Comparison of ENCODE assay signal across 8 mouse cellular contexts in the genomic region with DNA sequence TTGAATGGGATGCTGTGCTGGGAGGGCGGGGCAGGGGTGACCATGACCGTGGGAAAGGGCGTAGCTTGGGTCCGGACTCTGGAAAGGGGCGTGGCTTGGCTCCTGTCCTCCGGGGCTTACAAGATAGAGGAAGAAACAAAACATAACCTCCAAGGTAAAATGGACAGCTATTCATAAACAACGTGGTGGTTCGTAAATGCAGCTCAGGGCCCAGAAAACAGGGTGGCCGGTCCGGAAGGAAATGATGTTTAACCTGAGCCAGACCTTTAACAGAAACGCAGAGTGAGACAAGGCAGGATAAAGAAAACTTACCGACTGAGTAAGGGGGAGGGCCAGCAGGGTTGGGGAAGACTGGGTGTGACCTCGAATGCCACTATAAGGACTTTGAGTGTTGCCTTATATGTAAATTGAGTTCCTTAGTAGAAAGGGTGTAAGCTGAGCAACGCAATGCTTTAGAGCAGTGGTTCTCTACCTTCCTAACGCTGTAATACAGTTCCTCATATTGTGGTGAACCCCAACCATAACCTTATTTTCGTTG. TPM values are rescaled to one million over a fixed set of nuclear protein-coding genes. Genes with fewer than 3 reads are reported as not detected.
A peak's percentile ranks its signal among the peaks of the same experiment; 100 is the strongest.
DNase-seq lines count a peak whose midpoint lies in the region; ATAC-seq and TF ChIP-seq lines count a peak whose summit lies in the region.

No protein-coding gene starts in this region.

- H3K27ac ChIP-seq in heart, embryonic 14.5 days (replicated peaks in 1 of 2; ENCODE audit: control insufficient read depth in 1 of 2, insufficient read depth in 1 of 2, low read depth in 2 of 2, low read length in 2 of 2): no peak overlapping the region
- H3K27ac ChIP-seq in layer of hippocampus, adult 2 months: no peak overlapping the region

- TF ChIP-seq CTCF in layer of hippocampus, adult 2 months (conservative IDR thresholded peaks at IDR 0.05): no peak

- no peaks in the 10 kb centered on the region for H3K36me3 ChIP-seq in heart, embryonic 14.5 days (ENCODE audit: control insufficient read depth, insufficient read depth, low read length)
- no peaks in the 10 kb centered on the region for H3K36me3 ChIP-seq in megakaryocyte, embryonic 14.5 days (replicated peaks; ENCODE audit: low read length)

- H3K4me1 ChIP-seq in heart, embryonic 14.5 days (ENCODE audit: control insufficient read depth in 2 of 2, insufficient read depth in 2 of 2, low read length in 2 of 2): peaks cover 7 to 11% of the 10 kb centered on the region in 2 experiments; a peak in 3 of 4 replicates
- peaks cover 18% of the 10 kb centered on the region for H3K4me1 ChIP-seq in megakaryocyte, embryonic 14.5 days

- H3K4me3 ChIP-seq in heart, embryonic 14.5 days (ENCODE audit: control insufficient read depth in 1 of 2, insufficient read depth in 1 of 2, low read depth in 1 of 2, low read length in 2 of 2): peak overlapping the region; percentile 2 to 16; a peak in 1 of 4 replicates
- H3K4me3 ChIP-seq in megakaryocyte, embryonic 14.5 days (replicated peaks): peak overlapping the region; percentile 87
- H3K4me3 ChIP-seq in layer of hippocampus, adult 2 months: no peak overlapping the region

- 27% methylated on average over 16 of the region's 16 CpGs for WGBS in heart, embryonic 14.5 days

- peak overlapping the region; percentile 32 for H3K4me2 ChIP-seq in heart, embryonic 14.5 days (ENCODE audit: low read length)

- peak; percentile 43; the same call in 1 of the 2 replicates for ATAC-seq in heart, embryonic 14.5 days (ENCODE audit: insufficient number of reproducible peaks, insufficient read depth, low FRiP score, low read depth)

- no peaks in the 10 kb centered on the region for H3K9me3 ChIP-seq in heart, embryonic 14.5 days (ENCODE audit: control insufficient read depth, low read length)
- no peaks in the 10 kb centered on the region for H3K9me3 ChIP-seq in megakaryocyte, embryonic 14.5 days

- H3K27me3 ChIP-seq in heart, embryonic 14.5 days (ENCODE audit: control insufficient read depth, insufficient read depth, low read length): no peaks in the 10 kb centered on the region
- H3K27me3 ChIP-seq in megakaryocyte, embryonic 14.5 days (replicated peaks): peaks cover 44% of the 10 kb centered on the region

- no peak overlapping the region for H3K9ac ChIP-seq in heart, embryonic 14.5 days (ENCODE audit: low read length)

- DNase-seq in urinary bladder, postnatal 14 days (ENCODE audit: low spot score): peak; percentile 58
- no peak for DNase-seq in urinary bladder, adult 2 months (ENCODE audit: low spot score)
- DNase-seq in kidney, postnatal 4 days: peak; percentile 72 to 79
- DNase-seq in right cerebral cortex, postnatal 25 days: no peak
- DNase-seq in layer of hippocampus, adult 2 months (ENCODE audit: low spot score in 2 of 2): no peak
- DNase-seq in right cerebral cortex, postnatal 4 days: no peak

RNA-seq across cellular contexts. Expression of a gene that starts 26.9 kb away (rescaled TPM):
- 0.47 and 0.71 TPM in 2 replicates for polyA plus RNA-seq in urinary bladder, adult 2 months (2012; rRNA removed)
- polyA plus RNA-seq in heart, embryonic 14.5 days (2014; fragmentation: Nextera tagmentation; extraction: Ambion mirVana): 2.1 and 2.4 TPM in 2 replicates
- polyA plus RNA-seq in megakaryocyte, embryonic 14.5 days (2012; ENCODE audit: insufficient read depth, low replicate concordance): 136 and 290 TPM in 2 replicates
- under 1 TPM; 0.22 to 0.28 TPM for total RNA-seq in layer of hippocampus, adult 2 months (2021)

RNA-seq across cellular contexts. Expression of a gene that starts 34.3 kb away (rescaled TPM):
- not detected in 2 replicates for polyA plus RNA-seq in urinary bladder, adult 2 months (2012; rRNA removed)
- polyA plus RNA-seq in heart, embryonic 14.5 days (2014; fragmentation: Nextera tagmentation; extraction: Ambion mirVana): not detected in 2 replicates
- not detected in 2 replicates for polyA plus RNA-seq in megakaryocyte, embryonic 14.5 days (2012; ENCODE audit: insufficient read depth, low replicate concordance)
- not detected for total RNA-seq in layer of hippocampus, adult 2 months (2021)

Comparison
In these comparisons a context has a peak if more than half of its experiments do, and no peak if none do; other contexts are left out.
1. DNase-seq: peak in urinary bladder, postnatal 14 days (single experiment) and kidney, postnatal 4 days (2 of 2); none in urinary bladder, adult 2 months (single experiment), right cerebral cortex, postnatal 25 days (single experiment), layer of hippocampus, adult 2 months (0 of 2) and right cerebral cortex, postnatal 4 days (single experiment).
2. RNA of a gene that starts 26.9 kb away (polyA plus RNA-seq): 136 to 290 TPM in megakaryocyte, embryonic 14.5 days; 2.1 to 2.4 TPM in heart, embryonic 14.5 days and 0.47 to 0.71 TPM in urinary bladder, adult 2 months; every median in the first group is over 10 times any median in the second.